Mouse (Mus musculus) thymus, adult 2 months (tissue): ENCODE measurements around the gene Erc2.

ENCODE experiments used
- CTCF ChIP-seq: fragments of 200-500 bp; IDR thresholded peaks from 2 replicates; pipeline ENCODE4 v1.5.1; 2012; ENCODE audit warnings: mild to moderate bottlenecking, control low read depth, low read length, moderate library complexity, borderline replicate concordance; ENCODE audit not compliant: control insufficient read depth, poor library complexity, insufficient read depth; ENCODE audit errors: extremely low read depth
- POLR2A ChIP-seq: fragments of 200-500 bp; IDR thresholded peaks from 2 replicates; pipeline ENCODE4 v1.6.1; 2012; ENCODE audit warnings: mild to moderate bottlenecking, low read length, control low read depth, moderate library complexity; ENCODE audit not compliant: control insufficient read depth, poor library complexity, insufficient read depth; ENCODE audit errors: extremely low read depth

GRCm38 (mm10) chr14:27948391-27948790 is 326.2 kb downstream of the Erc2 start:
- no peak for TF ChIP-seq CTCF
- no peak for TF ChIP-seq POLR2A
